Mouse (Mus musculus) left cerebral cortex, adult 2 months (tissue): ENCODE measurements around the gene Npb. TPM values are rescaled to one million over a fixed set of nuclear protein-coding genes. Genes with fewer than 3 reads are reported as not detected.

Experiments
- DNase-seq, 2 experiments: peaks; one replicate each; pipeline ENCODE4 v3.0.0; 2021 to 2022; ENCODE audit warnings: low spot score in 2 of 2, mixed read lengths in 1 of 2; ENCODE audit errors: extremely low spot score in 1 of 2
- H3K27ac ChIP-seq: fragments of 200-600 bp; 2 replicates; pipeline ENCODE4 v1.8.1; 2022
- H3K4me3 ChIP-seq: fragments of 200-600 bp; 2 replicates; pipeline ENCODE4 v1.8.1; 2022
- CTCF ChIP-seq: fragments of 200-600 bp; IDR thresholded peaks from 2 replicates; pipeline ENCODE4 v1.8.1; 2022; ENCODE audit warnings: antibody characterized with exemption, mild to moderate bottlenecking, moderate library complexity
- intact Hi-C: fragments of 180-260 bp; cut with DNase I; formaldehyde crosslinking; loops from one replicate; pipeline ENCODE4 v1.15.1; 2025
- microRNA-seq, 2 experiments: library from miRNA; unstranded; fragments of <30 nt; microRNA quantifications; one replicate each; pipeline ENCODE4 v1.2.0; 2021
- total RNA-seq, 2 experiments: library from RNA; stranded (reverse); gene quantifications; 2 replicates each; pipeline ENCODE4 v1.2.3; 2021

The Npb gene
- total RNA-seq, 2 experiments from 2014 or later, result 0.95 TPM; not detected in 1

DNA sequence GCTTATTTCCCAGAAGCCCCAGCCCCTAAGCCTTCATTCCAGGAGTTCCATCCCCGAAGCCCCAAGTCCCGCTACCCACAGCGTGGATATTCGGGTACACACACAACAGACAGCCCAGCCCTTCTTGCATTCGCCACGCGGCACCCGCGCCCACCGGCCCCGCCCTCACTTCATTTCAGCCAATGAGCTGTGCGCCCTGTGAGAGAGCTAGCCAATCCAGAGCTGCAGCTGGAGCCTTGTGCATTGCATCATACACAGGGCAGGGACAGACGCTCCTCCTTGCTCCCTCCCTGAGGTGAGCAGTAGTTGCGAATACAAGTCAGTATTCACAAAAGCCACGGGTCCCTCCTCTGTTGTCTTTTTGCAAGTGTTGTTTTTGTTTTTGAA lies 35.3 kb downstream of the Npb start, which contains the start of gene Pycr1:
Pycr1 (minus strand) TSS at position 169 of the 387 bp plus-strand sequence.
- no peak within 1 kb of the TSS for H3K27ac ChIP-seq
- intact Hi-C loops, result no loop called here

GRCm38 (mm10) chr11:120647047-120647830 lies 39.0 kb downstream of the Npb start:
- intact Hi-C loops, result no loop called here
- H3K27ac ChIP-seq, result peak overlapping the region; percentile 92
- H3K4me3 ChIP-seq, result peak overlapping the region; percentile 61
- TF ChIP-seq CTCF, result no peak
- DNase-seq, result no peak

More for the DNA sequence above, 35.3 kb downstream of the Npb start, which contains the start of gene Pycr1:
- DNase-seq, result peak; percentile 92
- peak within 1 kb of the TSS; percentile 60 for H3K4me3 ChIP-seq
- no peak for TF ChIP-seq CTCF

DNA sequence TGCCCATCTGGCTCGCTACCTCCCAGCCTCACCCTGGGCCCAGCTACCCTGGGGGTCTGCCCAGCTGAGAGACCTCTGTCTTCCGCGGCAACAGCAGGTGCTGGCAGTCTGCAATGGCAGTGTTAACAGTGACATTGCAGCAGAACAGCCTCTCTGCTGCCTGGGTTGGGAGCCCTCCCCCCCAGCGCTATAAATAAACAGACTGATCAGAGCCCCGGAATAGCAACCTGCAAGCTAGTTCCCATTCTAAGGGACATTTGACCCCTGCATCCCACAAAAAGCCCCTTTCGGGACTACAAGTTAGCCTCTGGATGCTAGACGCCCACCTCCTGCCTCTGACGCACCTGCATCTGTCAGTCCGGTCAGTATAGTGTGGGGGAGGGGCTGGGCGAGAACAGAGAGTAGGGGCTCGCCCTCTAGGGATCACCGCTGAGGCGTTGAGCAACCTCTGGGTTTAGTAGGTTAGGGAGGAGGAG lies 39.8 kb downstream of the Npb start, which contains the start of gene Myadml2:
Myadml2 (minus strand) TSS at position 158 of the 476 bp plus-strand sequence.
- no peak for TF ChIP-seq CTCF
- Histone ChIP-seq H3K4me3 (peak within 1 kb of the TSS; percentile 61), H3K27ac (peak within 1 kb of the TSS; percentile 92)
- intact Hi-C loops, result no loop called here
- DNase-seq, result no peak

GRCm38 (mm10) chr11:120651872-120652271 lies 43.6 kb downstream of the Npb start:
- Histone ChIP-seq H3K27ac (no peak overlapping the region), H3K4me3 (no peak overlapping the region)
- intact Hi-C loops, result loop anchor here (10.0 kb wide), 1 partner anchor 123 kb away; no protein-coding TSS in a partner anchor
- no peak for DNase-seq
- TF ChIP-seq CTCF, result peak; percentile 31

- TF ChIP-seq CTCF, result no peak
- intact Hi-C loops, result loop anchor here (10.0 kb wide), 1 partner anchor 120 kb away; no protein-coding TSS in a partner anchor
- Histone ChIP-seq H3K27ac (no peak overlapping the region), H3K4me3 (no peak overlapping the region)
- DNase-seq, result no peak
These were observed 46.5 kb downstream of the Npb start for GRCm38 (mm10) chr11:120654741-120655140.

DNA sequence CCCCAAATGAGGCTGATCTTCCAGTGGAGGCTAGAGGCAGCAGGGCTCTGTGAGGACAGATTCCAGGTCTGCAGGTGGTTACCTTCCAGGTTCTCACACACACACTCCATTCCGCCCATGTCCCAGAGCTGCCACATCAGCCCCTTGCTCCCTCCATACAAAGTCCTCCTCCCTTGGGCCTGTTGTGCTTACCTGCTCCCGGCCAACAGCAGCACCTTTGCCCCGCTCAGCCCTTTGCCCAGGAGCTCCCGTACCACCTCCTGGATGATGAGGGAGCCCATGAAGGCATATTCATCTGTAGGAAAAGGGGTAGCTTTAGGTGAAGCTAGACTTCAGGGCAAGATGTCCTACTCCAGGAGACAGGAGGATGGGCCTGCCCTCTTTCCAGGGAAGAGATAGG lies 49.0 kb downstream of the Npb start:
- TF ChIP-seq CTCF, result no peak
- intact Hi-C loops, result loop anchor here (10.0 kb wide), 1 partner anchor 118 kb away; no protein-coding TSS in a partner anchor
- no peak for DNase-seq

More for the DNA sequence above, 49.0 kb downstream of the Npb start:
- Histone ChIP-seq H3K4me3 (no peak overlapping the region), H3K27ac (no peak overlapping the region)

Small RNAs within 50 kb of the gene (microRNA-seq; reads per million reads assigned to microRNA genes)
- gene Mir6936, result 0.24 to 2.9 reads per million in 2 experiments

Other genes starting within 250 kb of the Npb start
- under 1 TPM in 1 of 2 experiments, not detected in 1; 0.25 TPM for gene Fscn2, start 246.9 kb upstream of the Npb start, total RNA-seq
- 10 to 100 TPM; 16.1 to 17.6 TPM for gene Faap100, start 229.7 kb upstream of the Npb start, total RNA-seq
- 10 to 100 TPM; 70.9 to 72.4 TPM for gene Nploc4, start 170.8 kb upstream of the Npb start, total RNA-seq
- gene Tspan10, start 165.8 kb upstream of the Npb start, total RNA-seq, result 1 to 10 TPM in 1 of 2 experiments, not detected in 1; 3.8 TPM
- 1 to 10 TPM in 1 of 2 experiments, under 1 TPM in 1; 0.45 to 1.1 TPM for gene Pde6g, start 155.0 kb upstream of the Npb start, total RNA-seq
- 10 to 100 TPM; 13.8 to 15.8 TPM for gene Oxld1, start 150.4 kb upstream of the Npb start, total RNA-seq
- gene Ccdc137, start 150.4 kb upstream of the Npb start, total RNA-seq, result 10 to 100 TPM; 28.4 to 28.5 TPM
- gene Arl16, start 140.9 kb upstream of the Npb start, total RNA-seq, result 10 to 100 TPM; 47.9 to 51.9 TPM
- gene Mrpl12, start 123.9 kb upstream of the Npb start, total RNA-seq, result 10 to 100 TPM; 66.1 to 68.3 TPM
- 10 to 100 TPM; 17.7 to 21.3 TPM for gene Slc25a10, start 116.6 kb upstream of the Npb start, total RNA-seq
- gene Gcgr, start 77.8 kb upstream of the Npb start, total RNA-seq, result not detected
- 10 to 100 TPM; 68.3 to 83.2 TPM for gene Mcrip1, start 58.8 kb upstream of the Npb start, total RNA-seq
- gene Ppp1r27, start 57.3 kb upstream of the Npb start, total RNA-seq, result not detected
- 100 to 1,000 TPM; 114 to 120 TPM for gene P4hb, start 35.2 kb upstream of the Npb start, total RNA-seq
- 100 to 1,000 TPM; 290 to 300 TPM for gene Arhgdia, start 26.9 kb upstream of the Npb start, total RNA-seq
- 10 to 100 TPM; 56.4 to 64.1 TPM for gene Alyref, start 10.1 kb upstream of the Npb start, total RNA-seq
- gene Anapc11, start 10.1 kb upstream of the Npb start, total RNA-seq, result 10 to 100 TPM; 92.9 to 93.0 TPM
- 100 to 1,000 TPM; 133 to 140 TPM for gene Pcyt2, start 9.5 kb downstream of the Npb start, total RNA-seq
- 10 to 100 TPM; 43.2 to 45.3 TPM for gene Sirt7, start 16.8 kb downstream of the Npb start, total RNA-seq
- gene Mafg, start 25.1 kb downstream of the Npb start, total RNA-seq, result 100 to 1,000 TPM; 104 to 107 TPM
- gene Pycr1, start 35.3 kb downstream of the Npb start, total RNA-seq, result 1 to 10 TPM; 2.4 to 3.1 TPM
- 1 to 10 TPM; 6.9 to 8.8 TPM for gene Myadml2, start 39.7 kb downstream of the Npb start, total RNA-seq
- 1 to 10 TPM; 4.0 to 7.2 TPM for gene Notum, start 52.7 kb downstream of the Npb start, total RNA-seq
- 10 to 100 TPM; 47.4 to 54.9 TPM for gene Aspscr1, start 64.5 kb downstream of the Npb start, total RNA-seq
- 10 to 100 TPM; 18.9 to 21.3 TPM for gene Cenpx, start 105.3 kb downstream of the Npb start, total RNA-seq
- 10 to 100 TPM; 61.4 to 62.3 TPM for gene Lrrc45, start 105.4 kb downstream of the Npb start, total RNA-seq
- 10 to 100 TPM; 34.0 to 39.6 TPM for gene Rac3, start 113.0 kb downstream of the Npb start, total RNA-seq
- gene Dcxr, start 118.8 kb downstream of the Npb start, total RNA-seq, result 1 to 10 TPM; 7.1 to 8.4 TPM
- 1 to 10 TPM; 1.9 to 3.0 TPM for gene Cbr2, start 123.6 kb downstream of the Npb start, total RNA-seq
- 10 to 100 TPM; 27.5 to 57.3 TPM for gene Hmga1b, start 154.3 kb downstream of the Npb start, total RNA-seq
- 10 to 100 TPM; 60.7 to 63.2 TPM for gene Rfng, start 175.7 kb downstream of the Npb start, total RNA-seq
- gene Gps1, start 175.8 kb downstream of the Npb start, total RNA-seq, result 100 to 1,000 TPM; 139 to 145 TPM
- 10 to 100 TPM; 45.8 to 47.6 TPM for gene Dus1l, start 187.9 kb downstream of the Npb start, total RNA-seq
- gene Fasn, start 216.1 kb downstream of the Npb start, total RNA-seq, result 100 to 1,000 TPM; 177 to 197 TPM